Mouse (Mus musculus): ENCODE data around the gene Sap18b. TPM values are rescaled to one million over a fixed set of nuclear protein-coding genes. Genes with fewer than 3 reads are reported as not detected.

Sap18b gene
- polyA plus RNA-seq, 1 experiment from 2014 or later = 346 TPM

GRCm38 (mm10) chr8:95830144-95830543 lies 5.0 kb downstream of the Sap18b start:
- no peaks in the 10 kb centered on the region for H3K36me3 ChIP-seq
- H3K4me2 ChIP-seq = no peak overlapping the region
- H3K27ac ChIP-seq = no peak overlapping the region
- no peak overlapping the region for H3K9ac ChIP-seq
- no peak overlapping the region for H3K4me3 ChIP-seq (replicated peaks)
- ATAC-seq (ENCODE audit: insufficient read depth, low FRiP score, low read depth) = no peak
- WGBS = 51% methylated on average over 3 of the region's 3 CpGs
- H3K4me1 ChIP-seq = peaks cover 4% of the 10 kb centered on the region; the same call in 1 of the 2 replicates
- H3K9me3 ChIP-seq = no peaks in the 10 kb centered on the region
- H3K27me3 ChIP-seq (replicated peaks) = no peaks in the 10 kb centered on the region

- Histone ChIP-seq H3K27me3 (replicated peaks) (no peaks in the 10 kb centered on the region), H3K4me3 (replicated peaks) (peak overlapping the region; percentile 20), H3K27ac (peak overlapping the region; percentile 44; the same call in 1 of the 2 replicates), H3K9me3 (no peaks in the 10 kb centered on the region), H3K4me1 (peaks cover 4% of the 10 kb centered on the region; the same call in 1 of the 2 replicates), H3K36me3 (no peaks in the 10 kb centered on the region), H3K4me2 (peak overlapping the region; percentile 49), H3K9ac (no peak overlapping the region; the same call in 1 of the 2 replicates)
- peak; percentile 48 for ATAC-seq (ENCODE audit: insufficient read depth, low FRiP score, low read depth)
- 16% methylated on average over 16 of the region's 16 CpGs for WGBS
These were observed 7.7 kb downstream of the Sap18b start for GRCm38 (mm10) chr8:95832603-95833434.

- Histone ChIP-seq H3K4me3 (replicated peaks) (peak overlapping the region; percentile 20), H3K9ac (no peak overlapping the region), H3K9me3 (no peaks in the 10 kb centered on the region), H3K36me3 (no peaks in the 10 kb centered on the region), H3K27ac (no peak overlapping the region), H3K4me2 (peak overlapping the region; percentile 49), H3K4me1 (peaks cover 4% of the 10 kb centered on the region; the same call in 1 of the 2 replicates), H3K27me3 (replicated peaks) (no peaks in the 10 kb centered on the region)
- under 1% methylated on average over 16 of the region's 16 CpGs for WGBS
- peak; percentile 75 for ATAC-seq (ENCODE audit: insufficient read depth, low FRiP score, low read depth)
These were observed 8.4 kb downstream of the Sap18b start for GRCm38 (mm10) chr8:95833435-95833984.

GRCm38 (mm10) chr8:95835891-95836290 lies 10.7 kb downstream of the Sap18b start:
- H3K4me3 ChIP-seq (replicated peaks) = no peak overlapping the region
- no peaks in the 10 kb centered on the region for H3K9me3 ChIP-seq
- H3K4me2 ChIP-seq = no peak overlapping the region
- no peaks in the 10 kb centered on the region for H3K27me3 ChIP-seq (replicated peaks)
- WGBS = 63% methylated on average over 4 of the region's 4 CpGs
- no peak for ATAC-seq (ENCODE audit: insufficient read depth, low FRiP score, low read depth)
- no peak overlapping the region for H3K27ac ChIP-seq
- peaks cover 4% of the 10 kb centered on the region; the same call in 1 of the 2 replicates for H3K4me1 ChIP-seq
- H3K36me3 ChIP-seq = no peaks in the 10 kb centered on the region
- H3K9ac ChIP-seq = no peak overlapping the region

- Histone ChIP-seq H3K27me3 (replicated peaks) (no peaks in the 10 kb centered on the region), H3K36me3 (no peaks in the 10 kb centered on the region), H3K27ac (no peak overlapping the region), H3K9ac (no peak overlapping the region), H3K4me1 (peaks cover 4% of the 10 kb centered on the region; the same call in 1 of the 2 replicates), H3K4me3 (replicated peaks) (no peak overlapping the region), H3K4me2 (no peak overlapping the region), H3K9me3 (no peaks in the 10 kb centered on the region)
- WGBS = 87% methylated on average over 10 of the region's 10 CpGs
- ATAC-seq (ENCODE audit: insufficient read depth, low FRiP score, low read depth) = no peak
These were observed 12.1 kb downstream of the Sap18b start for GRCm38 (mm10) chr8:95837266-95837665.

- H3K4me3 ChIP-seq (replicated peaks) = no peak overlapping the region
- H3K4me2 ChIP-seq = no peak overlapping the region
- H3K9ac ChIP-seq = no peak overlapping the region
- no peaks in the 10 kb centered on the region; the same call in 1 of the 2 replicates for H3K36me3 ChIP-seq
- H3K27me3 ChIP-seq (replicated peaks) = no peaks in the 10 kb centered on the region
- ATAC-seq (ENCODE audit: insufficient read depth, low FRiP score, low read depth) = no peak
- H3K9me3 ChIP-seq = no peaks in the 10 kb centered on the region
- H3K4me1 ChIP-seq = no peaks in the 10 kb centered on the region
- H3K27ac ChIP-seq = no peak overlapping the region
- WGBS = 93% methylated on average over 4 of the region's 4 CpGs
These were observed 14.1 kb downstream of the Sap18b start for GRCm38 (mm10) chr8:95839289-95839688.

GRCm38 (mm10) chr8:95841436-95841835 lies 16.3 kb downstream of the Sap18b start:
- Histone ChIP-seq H3K27ac (no peak overlapping the region), H3K4me1 (no peaks in the 10 kb centered on the region), H3K9ac (no peak overlapping the region), H3K4me2 (no peak overlapping the region), H3K4me3 (replicated peaks) (no peak overlapping the region), H3K27me3 (replicated peaks) (no peaks in the 10 kb centered on the region), H3K36me3 (no peaks in the 10 kb centered on the region; the same call in 1 of the 2 replicates), H3K9me3 (no peaks in the 10 kb centered on the region)
- WGBS = 92% methylated on average over 15 of the region's 15 CpGs
- no peak for ATAC-seq (ENCODE audit: insufficient read depth, low FRiP score, low read depth)

- peaks cover 5% of the 10 kb centered on the region; the same call in 1 of the 2 replicates for H3K36me3 ChIP-seq
- H3K27ac ChIP-seq = no peak overlapping the region
- H3K27me3 ChIP-seq (replicated peaks) = no peaks in the 10 kb centered on the region
- no peak overlapping the region for H3K4me2 ChIP-seq
- no peak overlapping the region for H3K4me3 ChIP-seq (replicated peaks)
- no peak for ATAC-seq (ENCODE audit: insufficient read depth, low FRiP score, low read depth)
- WGBS = 88% methylated on average over 6 of the region's 6 CpGs
- H3K9me3 ChIP-seq = no peaks in the 10 kb centered on the region
- no peak overlapping the region for H3K9ac ChIP-seq
- H3K4me1 ChIP-seq = no peaks in the 10 kb centered on the region
These were observed 18.8 kb downstream of the Sap18b start for GRCm38 (mm10) chr8:95843968-95844367.

GRCm38 (mm10) chr8:95845026-95845425 lies 19.9 kb downstream of the Sap18b start:
- Histone ChIP-seq H3K9ac (no peak overlapping the region), H3K27ac (no peak overlapping the region), H3K4me3 (replicated peaks) (no peak overlapping the region), H3K4me2 (no peak overlapping the region), H3K36me3 (peaks cover 5% of the 10 kb centered on the region; the same call in 1 of the 2 replicates), H3K9me3 (no peaks in the 10 kb centered on the region), H3K4me1 (no peaks in the 10 kb centered on the region), H3K27me3 (replicated peaks) (no peaks in the 10 kb centered on the region)
- WGBS = 90% methylated on average over 7 of the region's 7 CpGs
- ATAC-seq (ENCODE audit: insufficient read depth, low FRiP score, low read depth) = no peak

- H3K4me1 ChIP-seq = peaks cover 8% of the 10 kb centered on the region; the same call in 1 of the 2 replicates
- H3K27me3 ChIP-seq (replicated peaks) = no peaks in the 10 kb centered on the region
- H3K27ac ChIP-seq = no peak overlapping the region
- H3K4me3 ChIP-seq (replicated peaks) = no peak overlapping the region
- ATAC-seq (ENCODE audit: insufficient read depth, low FRiP score, low read depth) = no peak
- no peak overlapping the region for H3K9ac ChIP-seq
- no peak overlapping the region for H3K4me2 ChIP-seq
- H3K36me3 ChIP-seq = 0 out of 2 replicates have a peak, but pooled peaks cover 5% of the 10 kb centered on the region
- H3K9me3 ChIP-seq = no peaks in the 10 kb centered on the region
- 74% methylated on average over 24 of the region's 24 CpGs for WGBS
These were observed 23.0 kb downstream of the Sap18b start for GRCm38 (mm10) chr8:95848061-95848551.

- no peak overlapping the region for H3K4me2 ChIP-seq
- H3K9me3 ChIP-seq = no peaks in the 10 kb centered on the region
- H3K9ac ChIP-seq = no peak overlapping the region
- no peak for ATAC-seq (ENCODE audit: insufficient read depth, low FRiP score, low read depth)
- H3K36me3 ChIP-seq = 0 out of 2 replicates have a peak, but pooled peaks cover 5% of the 10 kb centered on the region
- H3K27me3 ChIP-seq (replicated peaks) = no peaks in the 10 kb centered on the region
- no peak overlapping the region for H3K4me3 ChIP-seq (replicated peaks)
- no peak overlapping the region for H3K27ac ChIP-seq
- 85% methylated on average over 19 of the region's 19 CpGs for WGBS
- peaks cover 8% of the 10 kb centered on the region; the same call in 1 of the 2 replicates for H3K4me1 ChIP-seq
These were observed 23.8 kb downstream of the Sap18b start for GRCm38 (mm10) chr8:95848734-95849464.
